12 mouse cellular contexts compared by ENCODE assay signal in genomic region chr6:50763121-50763520, GRCm38 (mm10).
A peak's percentile ranks its signal among the peaks of the same experiment; 100 is the strongest.
DNase-seq lines count a peak whose midpoint lies in the region; ATAC-seq and TF ChIP-seq lines count a peak whose summit lies in the region.
"Had no signal": no experiment of that assay in that cellular context is flagged by ENCODE, and none has a peak within 500 bp of the region (broad histone marks: within the 10 kb centered on the region; RNA-seq: fewer than 3 reads in every experiment).

No protein-coding gene starts in this region.

- H3K36me3 ChIP-seq in hindbrain, postnatal 0 days (ENCODE audit: insufficient read depth, low read length): no peaks in the 10 kb centered on the region
- H3K36me3 ChIP-seq in embryonic facial prominence, embryonic 10.5 days (replicated peaks): no peaks in the 10 kb centered on the region
- H3K36me3 ChIP-seq in midbrain, embryonic 16.5 days (ENCODE audit: control insufficient read depth, insufficient read depth, low read length): no peaks in the 10 kb centered on the region
- H3K36me3 ChIP-seq: embryonic facial prominence, embryonic 12.5 days had no signal

- no peak overlapping the region for H3K4me2 ChIP-seq in hindbrain, postnatal 0 days (ENCODE audit: low read depth, low read length)
- no peak overlapping the region for H3K4me2 ChIP-seq in midbrain, embryonic 16.5 days (ENCODE audit: low read length)
- H3K4me2 ChIP-seq: embryonic facial prominence, embryonic 12.5 days had no signal

- no peak for TF ChIP-seq CTCF in hindbrain, postnatal 0 days (IDR thresholded peaks at IDR 0.05; ENCODE audit: low read depth)

- H3K27me3 ChIP-seq in hindbrain, postnatal 0 days (ENCODE audit: insufficient read depth, low read length): no peaks in the 10 kb centered on the region
- H3K27me3 ChIP-seq in embryonic facial prominence, embryonic 10.5 days (replicated peaks; ENCODE audit: low read depth, poor library complexity, severe bottlenecking): no peaks in the 10 kb centered on the region
- H3K27me3 ChIP-seq in midbrain, embryonic 16.5 days (ENCODE audit: control insufficient read depth, insufficient read depth, low read depth, low read length): no peaks in the 10 kb centered on the region
- H3K27me3 ChIP-seq: embryonic facial prominence, embryonic 12.5 days had no signal

- H3K9me3 ChIP-seq in hindbrain, postnatal 0 days (ENCODE audit: low read length): no peaks in the 10 kb centered on the region
- no peaks in the 10 kb centered on the region for H3K9me3 ChIP-seq in embryonic facial prominence, embryonic 10.5 days
- no peaks in the 10 kb centered on the region for H3K9me3 ChIP-seq in midbrain, embryonic 16.5 days (replicated peaks; ENCODE audit: control insufficient read depth, low read length, poor library complexity, severe bottlenecking)
- H3K9me3 ChIP-seq: embryonic facial prominence, embryonic 12.5 days had no signal

- 55% methylated on average over 4 of the region's 4 CpGs for WGBS in hindbrain, postnatal 0 days
- 67% methylated on average over 4 of the region's 4 CpGs for WGBS in embryonic facial prominence, embryonic 10.5 days
- 46% methylated on average over 4 of the region's 4 CpGs for WGBS in midbrain, embryonic 16.5 days

- H3K9ac ChIP-seq in hindbrain, postnatal 0 days (replicated peaks; ENCODE audit: low read length): no peak overlapping the region
- H3K9ac ChIP-seq in midbrain, embryonic 16.5 days (ENCODE audit: low read depth, low read length): no peak overlapping the region
- H3K9ac ChIP-seq: embryonic facial prominence, embryonic 12.5 days had no signal

- ATAC-seq in hindbrain, postnatal 0 days: no peak
- no peak for ATAC-seq in midbrain, embryonic 16.5 days

- H3K27ac ChIP-seq in hindbrain, postnatal 0 days: no peak overlapping the region
- H3K27ac ChIP-seq in embryonic facial prominence, embryonic 10.5 days (replicated peaks): no peak overlapping the region
- H3K27ac ChIP-seq in midbrain, embryonic 16.5 days (ENCODE audit: low read length): no peak overlapping the region
- H3K27ac ChIP-seq: embryonic facial prominence, embryonic 12.5 days had no signal

- H3K4me3 ChIP-seq in hindbrain, postnatal 0 days (ENCODE audit: low read length): no peak overlapping the region
- no peak overlapping the region for H3K4me3 ChIP-seq in embryonic facial prominence, embryonic 10.5 days
- H3K4me3 ChIP-seq in midbrain, embryonic 16.5 days (ENCODE audit: low read depth, low read length): no peak overlapping the region
- H3K4me3 ChIP-seq: embryonic facial prominence, embryonic 12.5 days had no signal

- peak; percentile 26 for DNase-seq in gastrocnemius, postnatal 25 days
- no peak for DNase-seq in gastrocnemius, postnatal 10 days
- peak; percentile 52 for DNase-seq in right cerebral cortex, adult 18-20 months
- DNase-seq in right cerebral cortex, postnatal 25 days: no peak
- peak; percentile 38 for DNase-seq in hindbrain, postnatal 0 days (ENCODE audit: low spot score)
- peak; percentile 56 for DNase-seq in testis, postnatal 10 days (ENCODE audit: low spot score)
- no peak for DNase-seq in embryonic facial prominence, embryonic 10.5 days (ENCODE audit: low spot score)
- DNase-seq: heart, postnatal 14 days; liver; thymus, postnatal 14 days had no signal

- peaks cover 5% of the 10 kb centered on the region; the same call in 1 of the 2 replicates for H3K4me1 ChIP-seq in hindbrain, postnatal 0 days (ENCODE audit: insufficient read depth, low read length)
- peaks cover 7% of the 10 kb centered on the region; the same call in 1 of the 2 replicates for H3K4me1 ChIP-seq in embryonic facial prominence, embryonic 10.5 days
- H3K4me1 ChIP-seq in midbrain, embryonic 16.5 days (ENCODE audit: control insufficient read depth, insufficient read depth, low read length): peaks cover 2% of the 10 kb centered on the region; the same call in 1 of the 2 replicates
- H3K4me1 ChIP-seq: embryonic facial prominence, embryonic 12.5 days had no signal

Comparison
In these comparisons a context has a peak if more than half of its experiments do, and no peak if none do; other contexts are left out.
1. DNase-seq: peak in gastrocnemius, postnatal 25 days (single experiment), right cerebral cortex, adult 18-20 months (single experiment), hindbrain, postnatal 0 days (single experiment) and testis, postnatal 10 days (single experiment); none in gastrocnemius, postnatal 10 days (single experiment), right cerebral cortex, postnatal 25 days (single experiment) and embryonic facial prominence, embryonic 10.5 days (single experiment).